Mouse (Mus musculus): ENCODE results near the gene Irf8.

- TF ChIP-seq TAL1 (IDR thresholded peaks at IDR 0.05; ENCODE audit: low read length) (no peak), GATA1 (IDR thresholded peaks at IDR 0.05; ENCODE audit: low read length) (no peak)
Observed at GRCm38 (mm10) chr8:120741815-120742530, 5.8 kb downstream of the Irf8 start.
